Mouse (Mus musculus): ENCODE results near the gene Aacs.

- no peak for TF ChIP-seq CTCF (IDR thresholded peaks at IDR 0.05; ENCODE audit: low read depth)
- no peak for TF ChIP-seq EP300 (optimal IDR thresholded peaks at IDR 0.05)
Measured at GRCm38 (mm10) chr5:125565725-125566124, 90.1 kb downstream of the Aacs start.
